9 mouse cellular contexts compared by ENCODE assay signal in genomic region chr2:74964980-74965379, GRCm38 (mm10).
DNase-seq lines count a peak whose midpoint lies in the region; ATAC-seq and TF ChIP-seq lines count a peak whose summit lies in the region.
"Had no signal": no experiment of that assay in that cellular context is flagged by ENCODE, and none has a peak within 500 bp of the region (broad histone marks: within the 10 kb centered on the region; RNA-seq: fewer than 3 reads in every experiment).

No protein-coding gene starts in this region.

- no peak for TF ChIP-seq POLR2A in embryonic fibroblast, embryonic 13.5 days (IDR thresholded peaks at IDR 0.05; ENCODE audit: low read depth, low read length)

- no peaks in the 10 kb centered on the region for H3K9me3 ChIP-seq in kidney, embryonic 16.5 days (ENCODE audit: low read length)
- H3K9me3 ChIP-seq in midbrain, embryonic 16.5 days (replicated peaks; ENCODE audit: control insufficient read depth, low read length, poor library complexity, severe bottlenecking): no peaks in the 10 kb centered on the region
- H3K9me3 ChIP-seq: limb, embryonic 15.5 days had no signal

- no peaks in the 10 kb centered on the region for H3K27me3 ChIP-seq in kidney, embryonic 16.5 days (ENCODE audit: insufficient read depth, low read length)
- H3K27me3 ChIP-seq in midbrain, embryonic 16.5 days (ENCODE audit: control insufficient read depth, insufficient read depth, low read depth, low read length): no peaks in the 10 kb centered on the region

- no peak for TF ChIP-seq CTCF in gastrocnemius, adult 2 months (IDR thresholded peaks at IDR 0.05)
- no peak for TF ChIP-seq CTCF in embryonic fibroblast, embryonic 13.5 days (IDR thresholded peaks at IDR 0.05; ENCODE audit: borderline replicate concordance, insufficient read depth, low read length)

- H3K36me3 ChIP-seq in kidney, embryonic 16.5 days (ENCODE audit: insufficient read depth, low read length): no peaks in the 10 kb centered on the region
- H3K36me3 ChIP-seq in midbrain, embryonic 16.5 days (ENCODE audit: control insufficient read depth, insufficient read depth, low read length): no peaks in the 10 kb centered on the region
- H3K36me3 ChIP-seq: limb, embryonic 15.5 days had no signal

- intact Hi-C loops in gastrocnemius, adult 2 months (cut with DNase I): loop anchor here (1.0 to 10.0 kb wide), 3 partner anchors 170 to 263 kb away; partner anchors contain the start of gene Hoxd8

- peak overlapping the region; percentile 67; the same call in 1 of the 2 replicates for H3K27ac ChIP-seq in gastrocnemius, adult 2 months
- 0 out of 2 replicates have a peak overlapping the region, but pooled peaks have one; percentile 48 for H3K27ac ChIP-seq in kidney, embryonic 16.5 days (ENCODE audit: low read length)
- H3K27ac ChIP-seq in embryonic fibroblast, embryonic 13.5 days (ENCODE audit: insufficient read depth, low read length): peak overlapping the region; percentile 3; the same call in 1 of the 2 replicates
- peak overlapping the region; percentile 45; the same call in 1 of the 2 replicates for H3K27ac ChIP-seq in midbrain, embryonic 16.5 days (ENCODE audit: low read length)
- H3K27ac ChIP-seq: limb, embryonic 15.5 days had no signal

- H3K9ac ChIP-seq in kidney, embryonic 16.5 days (replicated peaks; ENCODE audit: low read length): no peak overlapping the region
- no peak overlapping the region for H3K9ac ChIP-seq in midbrain, embryonic 16.5 days (ENCODE audit: low read depth, low read length)
- H3K9ac ChIP-seq: limb, embryonic 15.5 days had no signal

- H3K4me2 ChIP-seq in kidney, embryonic 16.5 days (replicated peaks; ENCODE audit: low read depth, low read length): peak overlapping the region; percentile 34
- peak overlapping the region; percentile 34 for H3K4me2 ChIP-seq in midbrain, embryonic 16.5 days (ENCODE audit: low read length)
- H3K4me2 ChIP-seq: limb, embryonic 15.5 days had no signal

- DNase-seq in gastrocnemius, adult 2 months: no peak
- DNase-seq in gastrocnemius, postnatal 25 days: no peak
- DNase-seq in kidney, postnatal 10 days: no peak
- no peak for DNase-seq in left cerebral cortex, adult 8-10 months (ENCODE audit: low spot score in 2 of 2)
- no peak for DNase-seq in thymus, adult 18-20 months

- no peak for ATAC-seq in kidney, embryonic 16.5 days (ENCODE audit: low FRiP score, low TSS enrichment)
- peak; percentile 79 for ATAC-seq in midbrain, embryonic 16.5 days

- no peak overlapping the region for H3K4me3 ChIP-seq in gastrocnemius, adult 2 months
- H3K4me3 ChIP-seq in kidney, embryonic 16.5 days (ENCODE audit: low read length): no peak overlapping the region
- H3K4me3 ChIP-seq in embryonic fibroblast, embryonic 13.5 days (ENCODE audit: insufficient read depth, low read length): no peak overlapping the region
- no peak overlapping the region for H3K4me3 ChIP-seq in midbrain, embryonic 16.5 days (ENCODE audit: low read depth, low read length)
- H3K4me3 ChIP-seq: limb, embryonic 15.5 days had no signal

- peaks cover 14% of the 10 kb centered on the region for H3K4me1 ChIP-seq in kidney, embryonic 16.5 days (ENCODE audit: insufficient read depth, low read length)
- H3K4me1 ChIP-seq in embryonic fibroblast, embryonic 13.5 days (ENCODE audit: control insufficient read depth, insufficient read depth, low read length): no peaks in the 10 kb centered on the region
- H3K4me1 ChIP-seq in midbrain, embryonic 16.5 days (ENCODE audit: control insufficient read depth, insufficient read depth, low read length): peaks cover 12% of the 10 kb centered on the region

- WGBS in kidney, embryonic 16.5 days: 26% methylated on average over 3 of the region's 3 CpGs
- 43% methylated on average over 3 of the region's 3 CpGs for WGBS in midbrain, embryonic 16.5 days

Comparison
In these comparisons a context has a peak if more than half of its experiments do, and no peak if none do; other contexts are left out.
1. H3K27ac ChIP-seq: peak in every context shown above with its lines; median percentile 67 in gastrocnemius, adult 2 months; 48 in kidney, embryonic 16.5 days; 45 in midbrain, embryonic 16.5 days; 3 in embryonic fibroblast, embryonic 13.5 days.